Mouse (Mus musculus) MEL-GATA-1-ER (cell line): ENCODE data around the gene Mamstr.

ENCODE experiments used
- DNase-seq: peaks from one replicate; pipeline ENCODE4 v3.0.0-alpha.2; 2012; ENCODE audit warnings: low read depth; ENCODE audit errors: extremely low read depth

The Mamstr gene

DNA sequence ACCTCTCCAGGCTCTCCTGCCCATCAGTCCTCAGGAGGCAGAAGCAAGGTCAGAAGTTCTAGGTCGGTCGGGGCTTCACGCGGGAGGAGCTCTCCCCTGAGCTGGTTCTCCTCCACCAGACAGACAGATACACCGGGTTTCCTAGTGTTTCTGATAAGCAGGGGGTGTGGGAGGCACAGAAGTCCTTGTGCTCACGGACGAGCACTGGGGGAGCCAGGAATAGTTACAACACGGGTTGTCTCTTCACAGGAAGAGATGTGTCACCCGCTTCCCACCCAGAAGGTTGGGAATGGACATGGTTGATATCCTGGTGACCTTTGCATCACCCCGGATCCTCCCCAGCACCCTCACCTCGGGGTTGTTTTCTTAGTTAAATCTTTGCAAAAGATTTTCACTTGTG lies 50.0 kb downstream of the Mamstr start:
- DNase-seq = no peak

DNA sequence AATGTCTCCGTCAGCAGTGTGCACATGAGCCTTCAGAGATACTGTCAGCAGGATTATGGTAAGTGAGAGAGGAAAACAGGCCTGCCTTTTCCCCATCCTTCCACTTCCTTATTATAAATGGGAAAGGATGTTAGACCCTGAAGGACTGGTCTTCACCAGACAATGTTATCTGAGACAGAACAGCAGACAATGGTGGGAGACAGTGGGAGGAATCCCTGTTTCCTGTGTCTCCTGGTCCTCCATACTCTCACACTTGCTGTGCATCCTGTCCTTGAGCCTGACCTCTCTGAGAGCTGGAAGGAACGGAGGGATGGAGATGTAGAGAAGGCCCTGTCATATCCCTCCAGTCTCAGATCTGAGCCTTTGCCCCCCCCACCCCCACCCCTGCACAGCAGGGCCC lies 52.6 kb downstream of the Mamstr start:
- DNase-seq = no peak

DNA sequence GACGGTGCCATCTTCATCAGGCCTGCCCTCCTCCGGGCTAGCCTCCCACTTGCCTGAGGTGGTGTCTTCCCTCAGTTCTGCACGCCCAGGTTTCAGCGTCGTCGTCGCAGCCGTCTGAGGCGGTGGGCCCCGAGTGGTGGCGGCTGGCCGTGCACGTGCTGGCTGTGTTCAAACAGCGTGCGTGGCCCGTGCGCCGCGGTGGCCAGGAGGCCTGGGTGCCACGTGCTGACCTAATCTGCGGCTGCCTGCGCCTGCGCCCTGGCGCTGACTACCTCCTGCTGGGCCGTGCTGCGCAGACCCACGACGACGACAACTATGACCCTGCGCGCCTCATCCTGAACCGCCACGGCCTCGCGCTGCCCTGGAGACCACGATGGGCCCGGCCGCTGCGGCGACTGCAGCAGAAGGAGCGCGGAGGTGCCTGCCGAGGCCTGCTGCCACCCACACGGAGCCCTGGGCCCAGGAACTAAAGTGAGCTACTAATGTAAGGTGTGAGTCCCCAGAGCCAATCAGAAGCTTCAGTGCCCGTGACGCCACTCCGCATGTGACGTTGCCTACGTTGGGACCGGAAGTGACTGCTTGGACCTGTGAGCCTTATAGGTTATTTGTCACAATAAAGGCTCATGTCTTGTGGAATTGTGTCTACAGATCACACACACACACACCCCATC lies 54.3 kb downstream of the Mamstr start, which contains the start of gene Sec1:
Sec1 (minus strand) TSS at position 482 of the 671 bp plus-strand sequence.
- DNase-seq = no peak

DNA sequence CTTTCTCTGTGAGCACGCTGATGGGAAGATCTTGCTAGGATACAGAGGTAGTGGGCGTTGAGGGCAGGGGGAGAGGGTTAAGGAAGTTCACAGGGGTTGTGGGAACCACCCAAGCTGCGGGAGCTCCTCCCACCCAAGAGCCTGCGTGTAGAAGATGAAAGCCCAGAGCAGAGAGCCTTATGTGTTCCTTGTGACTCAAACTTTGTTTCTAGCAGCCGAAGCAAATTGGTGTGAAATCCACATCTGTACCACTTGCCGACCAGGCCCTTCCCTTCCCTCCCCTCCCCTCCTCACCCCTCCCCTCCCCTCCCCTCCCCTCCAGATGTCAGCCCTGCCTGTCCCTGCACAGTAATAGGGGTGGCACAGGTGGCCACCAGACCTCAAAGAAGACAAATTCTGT lies 55.3 kb downstream of the Mamstr start:
- DNase-seq = no peak
